Mouse (Mus musculus): Measurements from ENCODE around the gene Cox11. TPM values are rescaled to one million over a fixed set of nuclear protein-coding genes. Genes with fewer than 3 reads are reported as not detected.

Cox11 gene
- polyA plus RNA-seq, 1 experiment from 2014 or later: 25.9 TPM

- 0 out of 2 replicates have a peak, but pooled peaks cover 4% of the 10 kb centered on the region for H3K4me1 ChIP-seq (ENCODE audit: insufficient read depth)
- peak overlapping the region; percentile 98 for H3K4me3 ChIP-seq (ENCODE audit: low read depth, low read length)
- H3K27me3 ChIP-seq (ENCODE audit: insufficient read depth, low read length): no peaks in the 10 kb centered on the region
- peak overlapping the region; percentile 93 for H3K27ac ChIP-seq (ENCODE audit: low read depth)
- peak overlapping the region; percentile 94 for H3K9ac ChIP-seq
- no peak for TF ChIP-seq CTCF (IDR thresholded peaks at IDR 0.05; ENCODE audit: low read depth)
- peaks cover 21% of the 10 kb centered on the region; the same call in 1 of the 2 replicates for H3K36me3 ChIP-seq (ENCODE audit: insufficient read depth)
- peak; percentile 29; the same call in 1 of the 2 replicates for ATAC-seq (ENCODE audit: insufficient read depth)
- H3K4me2 ChIP-seq: peak overlapping the region; percentile 70
- peak; percentile 52 for DNase-seq
- 1% methylated on average over 41 of the region's 54 CpGs for WGBS
- H3K9me3 ChIP-seq (ENCODE audit: low read depth, low read length): no peaks in the 10 kb centered on the region
Measured at GRCm38 (mm10) chr11:90638312-90638830, 398 bp downstream of the Cox11 start.

- WGBS: 75% methylated on average over 6 of the region's 6 CpGs
- H3K9ac ChIP-seq: no peak overlapping the region
- H3K27ac ChIP-seq (ENCODE audit: low read depth): no peak overlapping the region
- H3K4me3 ChIP-seq (ENCODE audit: low read depth, low read length): no peak overlapping the region
- H3K4me2 ChIP-seq: no peak overlapping the region
- no peaks in the 10 kb centered on the region for H3K9me3 ChIP-seq (ENCODE audit: low read depth, low read length)
- H3K36me3 ChIP-seq (ENCODE audit: insufficient read depth): peaks cover 77% of the 10 kb centered on the region
- no peak for TF ChIP-seq CTCF (IDR thresholded peaks at IDR 0.05; ENCODE audit: low read depth)
- peak; percentile 61 for DNase-seq
- ATAC-seq (ENCODE audit: insufficient read depth): no peak
- no peaks in the 10 kb centered on the region for H3K4me1 ChIP-seq (ENCODE audit: insufficient read depth)
- H3K27me3 ChIP-seq (ENCODE audit: insufficient read depth, low read length): no peaks in the 10 kb centered on the region
Measured at GRCm38 (mm10) chr11:90649777-90650176, 11.8 kb downstream of the Cox11 start.

GRCm38 (mm10) chr11:90650231-90650885 is 12.4 kb downstream of the Cox11 start:
- DNase-seq (no peak), ATAC-seq (ENCODE audit: insufficient read depth) (no peak)
- H3K4me1 ChIP-seq (ENCODE audit: insufficient read depth): no peaks in the 10 kb centered on the region
- no peak overlapping the region for H3K9ac ChIP-seq
- WGBS: 73% methylated on average over 9 of the region's 9 CpGs
- no peak overlapping the region for H3K4me3 ChIP-seq (ENCODE audit: low read depth, low read length)
- no peak overlapping the region for H3K27ac ChIP-seq (ENCODE audit: low read depth)
- TF ChIP-seq CTCF (IDR thresholded peaks at IDR 0.05; ENCODE audit: low read depth): no peak
- no peak overlapping the region for H3K4me2 ChIP-seq
- H3K9me3 ChIP-seq (ENCODE audit: low read depth, low read length): no peaks in the 10 kb centered on the region
- no peaks in the 10 kb centered on the region for H3K27me3 ChIP-seq (ENCODE audit: insufficient read depth, low read length)
- H3K36me3 ChIP-seq (ENCODE audit: insufficient read depth): peaks cover 75% of the 10 kb centered on the region

GRCm38 (mm10) chr11:90652603-90653002 is 14.6 kb downstream of the Cox11 start:
- H3K27ac ChIP-seq (ENCODE audit: low read depth): no peak overlapping the region
- ATAC-seq (ENCODE audit: insufficient read depth): no peak
- peaks cover 70% of the 10 kb centered on the region for H3K36me3 ChIP-seq (ENCODE audit: insufficient read depth)
- H3K9ac ChIP-seq: no peak overlapping the region
- no peak overlapping the region for H3K4me3 ChIP-seq (ENCODE audit: low read depth, low read length)
- no peaks in the 10 kb centered on the region for H3K27me3 ChIP-seq (ENCODE audit: insufficient read depth, low read length)
- no peaks in the 10 kb centered on the region for H3K9me3 ChIP-seq (ENCODE audit: low read depth, low read length)
- TF ChIP-seq CTCF (IDR thresholded peaks at IDR 0.05; ENCODE audit: low read depth): no peak
- no peaks in the 10 kb centered on the region for H3K4me1 ChIP-seq (ENCODE audit: insufficient read depth)
- DNase-seq: no peak
- WGBS: 85% methylated on average over 4 of the region's 4 CpGs
- H3K4me2 ChIP-seq: no peak overlapping the region

- no peaks in the 10 kb centered on the region for H3K27me3 ChIP-seq (ENCODE audit: insufficient read depth, low read length)
- no peaks in the 10 kb centered on the region for H3K4me1 ChIP-seq (ENCODE audit: insufficient read depth)
- H3K9ac ChIP-seq: no peak overlapping the region
- H3K4me2 ChIP-seq: no peak overlapping the region
- ATAC-seq (ENCODE audit: insufficient read depth): no peak
- H3K9me3 ChIP-seq (ENCODE audit: low read depth, low read length): no peaks in the 10 kb centered on the region
- WGBS: 69% methylated on average over 12 of the region's 12 CpGs
- no peak for DNase-seq
- H3K27ac ChIP-seq (ENCODE audit: low read depth): no peak overlapping the region
- TF ChIP-seq CTCF (IDR thresholded peaks at IDR 0.05; ENCODE audit: low read depth): no peak
- no peak overlapping the region for H3K4me3 ChIP-seq (ENCODE audit: low read depth, low read length)
- H3K36me3 ChIP-seq (ENCODE audit: insufficient read depth): peaks cover 49% of the 10 kb centered on the region
Measured at GRCm38 (mm10) chr11:90657527-90657926, 19.6 kb downstream of the Cox11 start.

GRCm38 (mm10) chr11:90660662-90661061 is 22.7 kb downstream of the Cox11 start:
- WGBS: 85% methylated on average over 4 of the region's 4 CpGs
- Histone ChIP-seq H3K27ac (ENCODE audit: low read depth) (no peak overlapping the region), H3K4me1 (ENCODE audit: insufficient read depth) (peaks cover 14% of the 10 kb centered on the region), H3K9ac (no peak overlapping the region), H3K36me3 (ENCODE audit: insufficient read depth) (peaks cover 31% of the 10 kb centered on the region), H3K4me2 (no peak overlapping the region), H3K9me3 (ENCODE audit: low read depth, low read length) (no peaks in the 10 kb centered on the region), H3K27me3 (ENCODE audit: insufficient read depth, low read length) (no peaks in the 10 kb centered on the region), H3K4me3 (ENCODE audit: low read depth, low read length) (no peak overlapping the region)
- TF ChIP-seq CTCF (IDR thresholded peaks at IDR 0.05; ENCODE audit: low read depth): no peak
- no peak for ATAC-seq (ENCODE audit: insufficient read depth)
- no peak for DNase-seq

- no peaks in the 10 kb centered on the region for H3K9me3 ChIP-seq (ENCODE audit: low read depth, low read length)
- H3K4me1 ChIP-seq (ENCODE audit: insufficient read depth): peaks cover 22% of the 10 kb centered on the region
- peaks cover 18% of the 10 kb centered on the region for H3K36me3 ChIP-seq (ENCODE audit: insufficient read depth)
- no peak overlapping the region for H3K27ac ChIP-seq (ENCODE audit: low read depth)
- no peak overlapping the region for H3K9ac ChIP-seq
- H3K27me3 ChIP-seq (ENCODE audit: insufficient read depth, low read length): no peaks in the 10 kb centered on the region
- TF ChIP-seq CTCF (IDR thresholded peaks at IDR 0.05; ENCODE audit: low read depth): no peak
- DNase-seq (no peak), ATAC-seq (ENCODE audit: insufficient read depth) (no peak)
- H3K4me2 ChIP-seq: no peak overlapping the region
- 57% methylated on average over 3 of the region's 3 CpGs for WGBS
- no peak overlapping the region for H3K4me3 ChIP-seq (ENCODE audit: low read depth, low read length)
Measured at GRCm38 (mm10) chr11:90663052-90663451, 25.1 kb downstream of the Cox11 start.

Measured in lung, embryonic 14.5 days (tissue).